Mouse (Mus musculus) midbrain, embryonic 11.5 days (tissue): ENCODE measurements around the gene Acly. TPM values are rescaled to one million over a fixed set of nuclear protein-coding genes. Genes with fewer than 3 reads are reported as not detected.

Experiments
- ATAC-seq: fragments of 200-750 bp; cut with Nextera tagmentation; 2 replicates; pipeline ENCODE4 v1.8.0; 2017; ENCODE audit warnings: moderate TSS enrichment, moderate library complexity; ENCODE audit not compliant: low FRiP score
- DNase-seq: peaks from one replicate; pipeline ENCODE4 v3.0.0; 2015; ENCODE audit warnings: low spot score; ENCODE audit errors: missing footprints
- H3K27ac ChIP-seq: fragments of 300-500 bp; sonication (generic); 2 replicates; pipeline ENCODE4 v1.5.1; 2014; ENCODE audit warnings: low read depth, low read length
- H3K27me3 ChIP-seq: fragments of 300-500 bp; sonication (generic); 2 replicates; pipeline ENCODE4 v1.6.1; 2014; ENCODE audit warnings: mild to moderate bottlenecking, low read length, moderate library complexity, mixed read lengths; ENCODE audit not compliant: control insufficient read depth, insufficient read depth
- H3K36me3 ChIP-seq: fragments of 300-500 bp; sonication (generic); 2 replicates; pipeline ENCODE4 v1.6.1; 2014; ENCODE audit warnings: mild to moderate bottlenecking, low read length, moderate library complexity, mixed read lengths; ENCODE audit not compliant: control insufficient read depth, insufficient read depth
- H3K4me1 ChIP-seq: fragments of 300-500 bp; sonication (generic); 2 replicates; pipeline ENCODE4 v1.6.1; 2014; ENCODE audit warnings: low read length; ENCODE audit not compliant: control insufficient read depth, insufficient read depth
- H3K4me2 ChIP-seq: fragments of 300-500 bp; sonication (generic); 2 replicates; pipeline ENCODE4 v1.6.1; 2014; ENCODE audit warnings: mild to moderate bottlenecking, moderate library complexity
- H3K4me3 ChIP-seq: fragments of 300-500 bp; sonication (generic); 2 replicates; pipeline ENCODE4 v1.5.1; 2014; ENCODE audit warnings: low read depth, low read length
- H3K9ac ChIP-seq: fragments of 300-500 bp; sonication (generic); 2 replicates; pipeline ENCODE4 v1.6.1; 2014; ENCODE audit warnings: low read length
- H3K9me3 ChIP-seq: fragments of 300-500 bp; sonication (generic); 2 replicates; pipeline ENCODE4 v1.6.1; 2016; ENCODE audit warnings: low read length; ENCODE audit not compliant: control insufficient read depth
- WGBS: fragments of 180-500 bp; shearing (Covaris S2); extraction: QIAGEN DNeasy Blood & Tissue Kit; methylation state at CpG from one replicate; pipeline ENCODE4 v1.1.7; 2014; 5-methylcytosine and 5-hydroxymethylcytosine counted together
- polyA plus RNA-seq: library from polyadenylated mRNA; unstranded; fragments of >200 nt; fragmentation: Nextera tagmentation; extraction: Ambion mirVana; gene quantifications from 2 replicates; pipeline ENCODE4 v1.2.1, GENCODE M21; 2014

Acly gene
- polyA plus RNA-seq, 1 experiment from 2014 or later = 314 TPM

- Histone ChIP-seq H3K9me3 (no peaks in the 10 kb centered on the region), H3K4me1 (no peaks in the 10 kb centered on the region), H3K27me3 (no peaks in the 10 kb centered on the region), H3K4me3 (no peak overlapping the region), H3K4me2 (no peak overlapping the region), H3K9ac (no peak overlapping the region), H3K36me3 (no peaks in the 10 kb centered on the region), H3K27ac (no peak overlapping the region)
- WGBS = 78% methylated on average over 4 of the region's 4 CpGs
- DNase-seq (peak; percentile 17), ATAC-seq (no peak)
These were observed 25.0 kb upstream of the Acly start for GRCm38 (mm10) chr11:100552842-100553241.

GRCm38 (mm10) chr11:100550101-100550500, 22.3 kb upstream of the Acly start:
- Histone ChIP-seq H3K9me3 (no peaks in the 10 kb centered on the region), H3K4me1 (peaks cover 2% of the 10 kb centered on the region), H3K9ac (no peak overlapping the region), H3K27ac (no peak overlapping the region), H3K4me2 (no peak overlapping the region), H3K4me3 (no peak overlapping the region), H3K36me3 (no peaks in the 10 kb centered on the region), H3K27me3 (no peaks in the 10 kb centered on the region)
- ATAC-seq (no peak), DNase-seq (peak; percentile 14)
- 72% methylated on average over 6 of the region's 6 CpGs for WGBS

- 85% methylated on average over 8 of the region's 8 CpGs for WGBS
- no peak overlapping the region for H3K27ac ChIP-seq
- peak; percentile 78 for DNase-seq
- no peak overlapping the region for H3K4me3 ChIP-seq
- no peaks in the 10 kb centered on the region for H3K27me3 ChIP-seq
- H3K4me1 ChIP-seq = peaks cover 6% of the 10 kb centered on the region
- no peak for ATAC-seq
- H3K9me3 ChIP-seq = no peaks in the 10 kb centered on the region
- no peak overlapping the region for H3K9ac ChIP-seq
- no peaks in the 10 kb centered on the region for H3K36me3 ChIP-seq
- no peak overlapping the region for H3K4me2 ChIP-seq
These were observed 21.7 kb upstream of the Acly start for GRCm38 (mm10) chr11:100549466-100549865.

- Histone ChIP-seq H3K27ac (no peak overlapping the region), H3K4me2 (no peak overlapping the region), H3K4me1 (peaks cover 6% of the 10 kb centered on the region), H3K36me3 (no peaks in the 10 kb centered on the region), H3K4me3 (no peak overlapping the region), H3K9me3 (no peaks in the 10 kb centered on the region), H3K27me3 (no peaks in the 10 kb centered on the region), H3K9ac (no peak overlapping the region)
- WGBS = 81% methylated on average over 6 of the region's 6 CpGs
- peak; percentile 39 for DNase-seq
- ATAC-seq = no peak
These were observed 20.3 kb upstream of the Acly start for GRCm38 (mm10) chr11:100548141-100548540.

GRCm38 (mm10) chr11:100546955-100547354, 19.2 kb upstream of the Acly start:
- Histone ChIP-seq H3K9me3 (no peaks in the 10 kb centered on the region), H3K27me3 (no peaks in the 10 kb centered on the region), H3K27ac (no peak overlapping the region), H3K4me3 (no peak overlapping the region), H3K36me3 (no peaks in the 10 kb centered on the region), H3K4me1 (peaks cover 6% of the 10 kb centered on the region), H3K4me2 (no peak overlapping the region), H3K9ac (no peak overlapping the region)
- WGBS = 87% methylated on average over 6 of the region's 6 CpGs
- no peak for ATAC-seq
- DNase-seq = peak; percentile 28

GRCm38 (mm10) chr11:100545746-100546085, 17.9 kb upstream of the Acly start:
- peak overlapping the region; percentile 72 for H3K4me2 ChIP-seq
- peak overlapping the region; percentile 73 for H3K9ac ChIP-seq
- DNase-seq = no peak
- H3K4me3 ChIP-seq = peak overlapping the region; percentile 42
- H3K27me3 ChIP-seq = no peaks in the 10 kb centered on the region
- peak; percentile 64 for ATAC-seq
- peaks cover 6% of the 10 kb centered on the region for H3K4me1 ChIP-seq
- no peaks in the 10 kb centered on the region for H3K36me3 ChIP-seq
- no peak overlapping the region; the same call in 1 of the 2 replicates for H3K27ac ChIP-seq
- WGBS = 24% methylated on average over 7 of the region's 7 CpGs
- no peaks in the 10 kb centered on the region for H3K9me3 ChIP-seq

- Histone ChIP-seq H3K4me1 (peaks cover 6% of the 10 kb centered on the region), H3K9me3 (no peaks in the 10 kb centered on the region), H3K27ac (peak within 1 kb of the TSS; percentile 44), H3K9ac (peak within 1 kb of the TSS; percentile 73), H3K27me3 (no peaks in the 10 kb centered on the region), H3K4me2 (peak within 1 kb of the TSS; percentile 72), H3K4me3 (peak within 1 kb of the TSS; percentile 42), H3K36me3 (no peaks in the 10 kb centered on the region)
- WGBS = 4% methylated on average over 28 of the region's 28 CpGs
- ATAC-seq (peak; percentile 98), DNase-seq (peak; percentile 98)
These were observed 17.3 kb upstream of the Acly start, which contains the start of gene Ttc25 for GRCm38 (mm10) chr11:100544832-100545745. TSS of gene Ttc25 (plus strand) at chr11:100545607.

GRCm38 (mm10) chr11:100541577-100541976, 13.8 kb upstream of the Acly start:
- WGBS = 86% methylated on average over 2 of the region's 2 CpGs
- H3K4me3 ChIP-seq = no peak overlapping the region
- H3K4me1 ChIP-seq = peaks cover 6% of the 10 kb centered on the region
- DNase-seq (peak; percentile 37), ATAC-seq (no peak)
- H3K27me3 ChIP-seq = no peaks in the 10 kb centered on the region
- no peaks in the 10 kb centered on the region for H3K9me3 ChIP-seq
- no peak overlapping the region for H3K9ac ChIP-seq
- H3K36me3 ChIP-seq = no peaks in the 10 kb centered on the region
- no peak overlapping the region for H3K4me2 ChIP-seq
- no peak overlapping the region for H3K27ac ChIP-seq

GRCm38 (mm10) chr11:100540966-100541365, 13.2 kb upstream of the Acly start:
- Histone ChIP-seq H3K27me3 (no peaks in the 10 kb centered on the region), H3K9ac (no peak overlapping the region), H3K9me3 (no peaks in the 10 kb centered on the region), H3K27ac (no peak overlapping the region), H3K4me2 (no peak overlapping the region), H3K4me3 (no peak overlapping the region), H3K4me1 (peaks cover 6% of the 10 kb centered on the region), H3K36me3 (no peaks in the 10 kb centered on the region)
- WGBS = 61% methylated on average over 6 of the region's 6 CpGs
- DNase-seq (no peak), ATAC-seq (no peak)
